Mouse (Mus musculus) liver (tissue): ENCODE results near the gene Acads.

Experiments used
- DNase-seq: peaks from one replicate; pipeline ENCODE4 v3.0.0-alpha.2; 2020; ENCODE audit warnings: mixed read lengths

Acads gene

GRCm38 (mm10) chr5:115068671-115069421 is 50.3 kb downstream of the Acads start:
- DNase-seq = peak; percentile 86

- DNase-seq = no peak
Observed at GRCm38 (mm10) chr5:115066245-115066644, 52.9 kb downstream of the Acads start.

DNA sequence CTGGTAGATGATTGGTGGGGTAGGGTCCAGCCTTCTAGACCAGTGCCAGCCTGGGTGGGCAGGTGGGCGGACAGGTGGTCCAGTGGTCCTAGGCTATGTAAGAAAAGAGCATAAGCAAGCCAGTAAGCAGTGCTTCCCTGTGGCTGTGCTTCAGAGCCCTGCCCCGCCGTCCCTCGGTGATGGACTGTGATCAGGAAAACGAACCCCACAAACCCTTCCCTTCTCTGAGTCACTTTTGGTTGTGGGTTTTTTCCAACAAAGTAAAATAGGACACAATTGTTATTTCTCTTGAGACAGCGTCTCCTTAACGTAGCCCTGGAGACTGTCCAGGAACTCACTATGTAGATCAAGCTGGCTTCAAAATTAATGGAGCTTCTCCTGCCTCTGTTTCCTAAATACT is 55.8 kb downstream of the Acads start:
- DNase-seq = no peak

DNA sequence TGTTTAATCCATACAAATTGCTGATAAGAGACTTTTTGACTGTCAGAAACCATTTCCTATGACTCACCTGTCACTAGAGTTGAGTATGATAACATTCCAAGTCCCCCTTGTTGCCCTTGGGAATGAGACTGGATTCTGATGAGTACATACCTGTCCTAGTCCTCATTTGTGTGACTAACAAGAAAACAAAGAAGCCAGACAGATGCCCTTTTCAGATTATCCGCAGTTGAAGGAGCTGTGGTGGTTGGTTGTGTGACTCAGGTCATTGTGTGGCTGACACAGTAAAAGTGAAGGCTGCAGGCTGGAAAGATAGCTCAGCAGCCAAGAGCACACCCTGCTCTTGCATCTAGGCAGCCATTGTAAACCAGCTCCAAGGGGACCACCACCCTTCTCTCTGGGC is 56.6 kb downstream of the Acads start:
- DNase-seq = no peak

DNA sequence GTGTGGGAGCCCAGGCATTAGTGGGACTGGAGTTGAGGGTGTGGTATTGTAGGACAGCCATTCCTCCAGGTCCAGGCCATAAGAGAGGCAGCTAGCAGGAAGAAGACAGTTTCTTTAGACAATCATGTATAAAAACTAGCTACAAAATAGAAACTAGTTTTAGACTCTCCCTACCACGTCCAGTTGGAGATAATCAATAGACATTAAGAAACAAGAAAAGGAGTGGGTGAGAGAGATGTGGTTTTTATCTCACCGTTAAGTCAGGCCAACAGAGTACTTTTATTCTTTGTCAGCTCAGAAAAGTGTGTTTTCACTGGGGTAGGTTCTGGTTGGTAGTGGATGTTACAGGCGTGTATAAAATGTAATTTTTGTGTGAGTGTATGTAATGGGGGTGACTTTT is 58.2 kb downstream of the Acads start:
- no peak for DNase-seq
